Mouse (Mus musculus): ENCODE measurements around the gene Noct. TPM values are rescaled to one million over a fixed set of nuclear protein-coding genes. Genes with fewer than 3 reads are reported as not detected.

The Noct gene
- polyA plus RNA-seq, 1 experiment = 6.1 TPM

DNA sequence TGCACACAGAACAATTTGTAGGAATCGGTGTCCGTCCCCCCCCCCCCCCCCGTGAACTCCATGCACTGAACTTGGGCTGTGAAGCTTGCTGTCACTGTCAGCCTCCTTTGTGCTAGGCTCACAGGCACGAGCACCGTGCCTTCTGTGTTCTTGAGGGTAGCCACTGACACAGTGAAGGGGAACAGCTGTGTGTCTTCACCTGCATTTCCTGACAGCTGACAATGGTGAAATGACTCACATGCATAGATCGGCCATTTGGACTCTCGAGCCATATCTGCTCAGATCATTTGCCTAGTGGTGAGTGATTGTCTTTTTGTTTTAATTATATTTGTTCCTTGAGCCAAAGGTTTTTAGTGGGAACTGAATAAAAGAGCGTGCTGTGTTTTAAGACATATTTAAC lies 38.7 kb downstream of the Noct start:
- no peak for DNase-seq (ENCODE audit: low read depth in 1 of 2, low spot score in 2 of 2)
- H3K4me3 ChIP-seq (ENCODE audit: extremely low read depth, insufficient read depth, insufficient read length) = no peak overlapping the region
- H3K4me1 ChIP-seq (ENCODE audit: control insufficient read depth, insufficient read depth, insufficient read length) = no peaks in the 10 kb centered on the region
- WGBS = 87% methylated on average over 8 of the region's 8 CpGs
- TF ChIP-seq POLR2A (IDR thresholded peaks at IDR 0.05; ENCODE audit: low read depth, low read length) = no peak
- peaks cover 37% of the 10 kb centered on the region for H3K36me3 ChIP-seq (ENCODE audit: control insufficient read depth, insufficient read depth, low read length)
- no peaks in the 10 kb centered on the region for H3K27me3 ChIP-seq (ENCODE audit: control insufficient read depth, insufficient read depth, low read length)
- H3K27ac ChIP-seq (ENCODE audit: insufficient read depth, low read length) = no peak overlapping the region

DNA sequence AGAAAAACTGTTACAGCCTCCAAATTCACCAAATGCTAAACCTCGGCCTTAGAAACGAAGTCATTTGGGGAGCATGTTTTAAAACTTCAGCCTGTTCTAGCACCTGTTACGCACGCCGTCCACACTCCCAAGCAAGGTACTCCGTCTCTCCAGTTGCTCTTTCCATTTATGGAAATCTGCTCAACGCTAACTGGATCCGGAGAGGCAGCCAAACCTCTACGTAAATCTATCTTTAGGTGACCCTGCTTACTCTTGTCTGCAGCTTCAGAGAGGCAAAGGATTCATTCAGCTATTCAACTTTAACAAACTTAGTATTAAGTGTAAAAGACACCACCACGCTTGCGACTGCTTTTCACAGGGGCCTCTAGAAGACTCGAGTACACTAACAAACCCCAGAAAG lies 44.2 kb downstream of the Noct start:
- no peak overlapping the region for H3K27ac ChIP-seq (ENCODE audit: insufficient read depth, low read length)
- TF ChIP-seq CTCF (IDR thresholded peaks at IDR 0.05; ENCODE audit: extremely low read depth, insufficient read depth, insufficient read length, insufficient replicate concordance) (no peak), POLR2A (IDR thresholded peaks at IDR 0.05; ENCODE audit: low read depth, low read length) (no peak)
- DNase-seq (ENCODE audit: low read depth in 1 of 2, low spot score in 2 of 2) = no peak
- peaks cover 6% of the 10 kb centered on the region; the same call in 1 of the 2 replicates for H3K4me1 ChIP-seq (ENCODE audit: control insufficient read depth, insufficient read depth, insufficient read length)
- no peak overlapping the region for H3K4me3 ChIP-seq (ENCODE audit: extremely low read depth, insufficient read depth, insufficient read length)
- H3K36me3 ChIP-seq (ENCODE audit: control insufficient read depth, insufficient read depth, low read length) = peaks cover 14% of the 10 kb centered on the region
- no peaks in the 10 kb centered on the region for H3K27me3 ChIP-seq (ENCODE audit: control insufficient read depth, insufficient read depth, low read length)
- WGBS = 86% methylated on average over 12 of the region's 12 CpGs

DNA sequence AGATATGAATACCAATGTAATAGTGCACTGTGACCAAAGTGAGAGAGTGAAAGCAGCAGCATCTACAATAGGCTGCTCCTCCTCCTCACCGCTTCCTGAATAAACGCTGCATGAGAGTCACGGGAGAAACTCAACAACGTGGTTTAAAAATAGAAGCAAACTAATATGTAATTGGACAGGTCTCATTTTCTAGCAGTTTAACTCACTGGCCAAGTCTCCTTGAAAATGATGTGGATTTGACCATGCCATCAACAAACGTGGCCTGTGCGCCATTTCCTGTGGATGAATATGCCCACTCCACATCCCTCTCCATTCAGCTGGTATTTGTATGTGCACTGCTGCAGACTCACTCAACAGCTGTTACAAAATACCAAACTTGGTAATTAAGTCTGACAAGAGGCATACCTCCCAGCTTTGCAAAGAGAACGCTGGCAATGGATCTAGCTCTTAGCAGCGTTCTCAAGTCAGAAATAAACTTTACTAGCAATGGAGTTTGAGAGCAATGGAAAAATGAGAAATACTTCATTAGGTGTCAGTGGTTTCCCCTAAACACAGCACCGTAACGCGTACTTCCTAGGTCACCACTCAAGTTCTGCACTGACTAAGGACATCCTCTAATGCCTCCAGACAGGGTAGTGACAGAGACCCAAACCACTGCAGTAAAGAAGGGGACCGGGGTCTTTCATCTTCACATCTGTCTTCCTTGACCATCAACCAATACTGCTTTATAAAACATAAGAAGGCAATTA lies 46.0 kb downstream of the Noct start:
- Histone ChIP-seq H3K4me1 (ENCODE audit: control insufficient read depth, insufficient read depth, insufficient read length) (peaks cover 11% of the 10 kb centered on the region), H3K27me3 (ENCODE audit: control insufficient read depth, insufficient read depth, low read length) (no peaks in the 10 kb centered on the region), H3K27ac (ENCODE audit: insufficient read depth, low read length) (peak overlapping the region; percentile 15), H3K4me3 (ENCODE audit: extremely low read depth, insufficient read depth, insufficient read length) (no peak overlapping the region), H3K36me3 (ENCODE audit: control insufficient read depth, insufficient read depth, low read length) (peaks cover 2% of the 10 kb centered on the region; the same call in 1 of the 2 replicates)
- peak in 1 of 2 experiments; percentile 22 for DNase-seq (ENCODE audit: low read depth in 1 of 2, low spot score in 2 of 2)
- 22% methylated on average over 12 of the region's 12 CpGs for WGBS
- TF ChIP-seq POLR2A (IDR thresholded peaks at IDR 0.05; ENCODE audit: low read depth, low read length) (no peak), CTCF (IDR thresholded peaks at IDR 0.05; ENCODE audit: extremely low read depth, insufficient read depth, insufficient read length, insufficient replicate concordance) (no peak)

DNA sequence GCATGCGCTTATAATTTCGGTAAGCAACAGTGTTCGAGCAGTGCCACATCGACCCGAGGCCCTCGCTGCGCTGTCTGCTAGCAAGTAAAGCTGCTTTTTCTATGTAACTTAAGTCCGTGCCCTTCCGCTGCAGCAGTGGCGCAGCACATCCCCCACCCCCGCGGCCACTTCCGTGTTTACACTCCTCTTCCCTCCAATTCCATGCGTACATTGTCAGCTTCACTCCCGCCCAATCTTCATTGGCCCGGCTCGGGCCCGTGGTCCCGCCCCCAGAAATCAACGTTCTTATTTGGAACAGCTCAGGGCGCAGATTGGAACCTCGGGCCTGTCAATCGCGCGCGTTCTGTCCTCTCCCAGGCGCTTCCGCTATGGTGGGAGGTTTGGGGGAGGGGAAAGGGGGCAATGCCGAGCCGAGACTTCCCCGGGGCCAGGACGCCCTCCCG lies 51.7 kb downstream of the Noct start:
- Histone ChIP-seq H3K27ac (ENCODE audit: insufficient read depth, low read length) (peak overlapping the region; percentile 99), H3K4me1 (ENCODE audit: control insufficient read depth, insufficient read depth, insufficient read length) (peaks cover 6% of the 10 kb centered on the region), H3K27me3 (ENCODE audit: control insufficient read depth, insufficient read depth, low read length) (no peaks in the 10 kb centered on the region), H3K36me3 (ENCODE audit: control insufficient read depth, insufficient read depth, low read length) (no peaks in the 10 kb centered on the region), H3K4me3 (ENCODE audit: extremely low read depth, insufficient read depth, insufficient read length) (peak overlapping the region; percentile 100)
- DNase-seq (ENCODE audit: low read depth in 1 of 2, low spot score in 2 of 2) = peak; percentile 97 to 98
- no peak for TF ChIP-seq CTCF (IDR thresholded peaks at IDR 0.05; ENCODE audit: extremely low read depth, insufficient read depth, insufficient read length, insufficient replicate concordance)
- TF ChIP-seq POLR2A (IDR thresholded peaks at IDR 0.05; ENCODE audit: low read depth, low read length) = peak; percentile 21
- under 1% methylated on average over 32 of the region's 33 CpGs for WGBS

DNA sequence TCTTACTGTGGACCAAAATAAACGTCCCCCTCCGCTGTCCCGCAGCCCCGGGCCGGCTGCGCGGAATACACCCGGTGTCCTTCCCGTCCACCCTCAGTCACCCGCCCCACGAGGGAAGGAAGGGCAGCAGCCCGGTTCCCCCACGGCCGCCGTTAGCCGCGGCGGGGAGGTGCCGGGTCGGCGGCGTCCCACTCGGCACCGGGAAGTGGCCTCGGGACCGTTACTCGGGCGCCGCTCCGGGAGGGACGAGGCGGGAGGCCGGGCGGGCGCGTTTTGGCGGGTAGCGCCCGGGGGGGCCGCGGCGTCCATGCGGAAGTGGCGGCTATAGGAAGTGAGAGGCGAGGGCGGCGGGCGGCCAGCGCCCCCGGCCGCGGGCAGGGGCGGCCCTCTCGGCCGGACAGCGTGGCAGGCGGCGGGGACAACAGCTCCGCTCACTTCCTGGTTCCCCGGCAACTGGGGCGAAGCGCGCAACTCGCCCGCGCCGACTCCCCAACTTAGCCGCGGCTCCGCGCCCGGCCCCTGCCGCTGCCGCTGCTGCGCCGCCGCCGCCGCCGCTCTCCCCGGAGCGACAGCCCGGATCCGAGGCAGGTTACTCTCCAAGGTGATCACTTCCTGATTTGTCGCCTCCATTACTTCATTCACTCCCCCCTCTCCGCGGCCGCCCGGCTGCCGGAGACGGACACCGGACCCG lies 52.3 kb downstream of the Noct start:
- Histone ChIP-seq H3K4me1 (ENCODE audit: control insufficient read depth, insufficient read depth, insufficient read length) (peaks cover 6% of the 10 kb centered on the region), H3K36me3 (ENCODE audit: control insufficient read depth, insufficient read depth, low read length) (no peaks in the 10 kb centered on the region), H3K27ac (ENCODE audit: insufficient read depth, low read length) (peak overlapping the region; percentile 99), H3K27me3 (ENCODE audit: control insufficient read depth, insufficient read depth, low read length) (no peaks in the 10 kb centered on the region), H3K4me3 (ENCODE audit: extremely low read depth, insufficient read depth, insufficient read length) (peak overlapping the region; percentile 100)
- WGBS = under 1% methylated on average over 75 of the region's 93 CpGs
- no peak for TF ChIP-seq CTCF (IDR thresholded peaks at IDR 0.05; ENCODE audit: extremely low read depth, insufficient read depth, insufficient read length, insufficient replicate concordance)
- peak; percentile 18; the same call in 1 of the 2 replicates for TF ChIP-seq POLR2A (IDR thresholded peaks at IDR 0.05; ENCODE audit: low read depth, low read length)
- peak; percentile 14 to 53 for DNase-seq (ENCODE audit: low read depth in 1 of 2, low spot score in 2 of 2)

DNA sequence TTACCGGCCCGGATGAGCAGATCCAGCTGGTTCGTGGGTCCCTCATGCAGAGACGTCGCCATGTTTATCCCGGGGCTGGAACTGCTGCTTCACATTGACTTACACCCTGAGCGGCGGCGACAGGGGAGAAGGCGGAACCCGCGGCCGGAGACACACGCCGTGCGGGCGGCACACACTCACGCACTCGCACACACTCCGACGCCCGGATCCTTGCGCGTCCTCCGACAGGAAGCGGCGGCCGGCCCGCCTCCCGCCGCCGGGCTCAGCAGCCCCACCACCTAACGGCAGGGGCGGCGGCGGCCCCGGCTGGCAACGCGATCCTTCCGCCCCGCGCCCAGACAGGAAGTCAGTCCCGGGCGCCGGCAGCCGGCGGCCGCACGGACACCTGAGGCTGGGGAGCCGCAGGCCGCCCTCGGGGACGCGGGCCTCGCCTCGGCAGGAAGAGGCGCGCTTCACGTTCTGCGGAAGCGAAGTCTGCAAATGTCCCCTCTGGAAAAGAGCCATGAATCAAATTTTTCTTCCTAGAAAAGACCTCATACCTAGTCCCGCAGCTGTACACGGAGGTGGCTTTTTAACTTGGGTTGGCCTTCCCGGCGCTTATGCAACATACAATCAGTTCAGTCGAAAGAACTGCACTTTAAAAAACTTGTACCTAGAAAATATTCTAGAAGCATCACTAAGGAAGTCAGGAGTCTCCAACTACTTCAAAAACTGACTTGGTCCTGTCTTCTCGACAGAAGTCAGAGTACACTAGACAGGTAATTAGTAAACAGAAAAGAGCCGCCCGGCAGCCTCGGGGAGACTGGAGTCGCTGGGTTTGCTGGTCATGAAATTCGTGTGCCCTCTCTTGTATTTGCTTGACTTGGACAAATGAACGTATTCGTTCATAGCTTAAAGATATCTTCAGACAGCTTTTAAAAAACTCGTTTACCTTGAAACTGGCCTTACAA lies 53.2 kb downstream of the Noct start:
- H3K4me1 ChIP-seq (ENCODE audit: control insufficient read depth, insufficient read depth, insufficient read length) = peaks cover 6% of the 10 kb centered on the region
- TF ChIP-seq POLR2A (IDR thresholded peaks at IDR 0.05; ENCODE audit: low read depth, low read length) (peak; percentile 60), CTCF (IDR thresholded peaks at IDR 0.05; ENCODE audit: extremely low read depth, insufficient read depth, insufficient read length, insufficient replicate concordance) (no peak)
- H3K4me3 ChIP-seq (ENCODE audit: extremely low read depth, insufficient read depth, insufficient read length) = peak overlapping the region; percentile 100
- H3K36me3 ChIP-seq (ENCODE audit: control insufficient read depth, insufficient read depth, low read length) = no peaks in the 10 kb centered on the region
- H3K27me3 ChIP-seq (ENCODE audit: control insufficient read depth, insufficient read depth, low read length) = no peaks in the 10 kb centered on the region
- 1% methylated on average over 75 of the region's 75 CpGs for WGBS
- DNase-seq (ENCODE audit: low read depth in 1 of 2, low spot score in 2 of 2) = peak; percentile 68 to 81
- H3K27ac ChIP-seq (ENCODE audit: insufficient read depth, low read length) = peak overlapping the region; percentile 99
